Mouse (Mus musculus): ENCODE results near the gene Mitf.

GRCm38 (mm10) chr6:98015066-98015465 is 208.2 kb downstream of the Mitf start:
- TF ChIP-seq CTCF (IDR thresholded peaks at IDR 0.05; ENCODE audit: extremely low read depth, insufficient read depth, low read length) (no peak), POLR2A (IDR thresholded peaks at IDR 0.05; ENCODE audit: extremely low read depth, insufficient read depth, low read length) (no peak)

Data from cortical plate, adult 2 months (tissue).